Mouse (Mus musculus) small intestine, adult 2 months (tissue): ENCODE results near the gene Arl16.

ENCODE experiments used
- CTCF ChIP-seq: fragments of 200-500 bp; IDR thresholded peaks from 2 replicates; pipeline ENCODE4 v1.5.1; 2012; ENCODE audit warnings: low read depth, mild to moderate bottlenecking, control low read depth, inconsistent platforms, low read length, moderate library complexity, mixed read lengths; ENCODE audit not compliant: insufficient replicate concordance, insufficient read length; ENCODE audit errors: extremely low read depth
- POLR2A ChIP-seq: fragments of 200-500 bp; IDR thresholded peaks from 2 replicates; pipeline ENCODE4 v1.6.1; 2012; ENCODE audit warnings: low read depth, mild to moderate bottlenecking, control low read depth, inconsistent platforms, low read length, moderate library complexity

- TF ChIP-seq POLR2A (no peak), CTCF (no peak)
Observed at GRCm38 (mm10) chr11:120493351-120493750, 25.9 kb upstream of the Arl16 start.
